Mouse (Mus musculus) adrenal gland, adult (tissue): ENCODE measurements around the gene Trim38.

ENCODE experiments used
- DNase-seq, 2 experiments: peaks; one replicate each; pipeline ENCODE4 v3.0.0; 2022 to 2023; ENCODE audit warnings: low spot score in 1 of 2; ENCODE audit not compliant: inconsistent age in 2 of 2

Trim38 gene

DNA sequence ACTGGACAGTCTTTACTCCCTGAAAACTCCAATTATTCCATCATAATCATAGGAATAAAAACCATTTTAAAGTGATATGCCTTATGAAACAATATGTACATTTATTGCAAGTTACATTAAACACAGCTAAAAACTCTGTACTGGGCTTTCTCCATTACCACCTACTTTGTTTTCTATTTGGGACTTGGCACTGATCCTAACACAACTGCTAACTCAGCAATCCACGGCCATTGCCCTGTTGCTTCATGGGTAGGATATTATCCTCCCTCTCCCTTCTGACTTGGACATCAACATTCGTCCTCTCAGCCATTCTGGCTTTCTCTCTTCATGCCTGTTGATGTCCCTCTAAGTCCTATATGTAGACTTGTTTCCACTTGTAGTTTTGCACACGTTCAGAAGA lies 56.9 kb downstream of the Trim38 start:
- no peak for DNase-seq

DNA sequence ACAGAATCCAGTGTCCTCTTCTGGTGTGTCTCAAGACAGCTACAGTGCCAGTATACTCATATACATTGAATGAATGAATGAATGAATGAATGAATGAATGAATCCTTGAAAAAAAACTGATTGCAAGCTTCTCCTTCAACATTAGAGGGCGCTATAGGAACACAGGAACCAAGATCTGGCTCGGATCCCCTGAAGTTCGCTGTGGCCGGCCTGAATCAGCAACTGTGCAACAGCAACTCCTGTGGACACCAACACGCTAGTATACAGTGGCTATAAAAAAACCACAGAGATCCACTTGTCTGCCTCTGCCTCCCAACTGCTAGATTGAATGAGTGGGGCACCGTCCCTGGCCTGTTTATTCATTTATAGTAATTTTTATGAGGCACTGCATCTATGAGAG lies 63.3 kb downstream of the Trim38 start:
- DNase-seq: peak; percentile 48 to 82

DNA sequence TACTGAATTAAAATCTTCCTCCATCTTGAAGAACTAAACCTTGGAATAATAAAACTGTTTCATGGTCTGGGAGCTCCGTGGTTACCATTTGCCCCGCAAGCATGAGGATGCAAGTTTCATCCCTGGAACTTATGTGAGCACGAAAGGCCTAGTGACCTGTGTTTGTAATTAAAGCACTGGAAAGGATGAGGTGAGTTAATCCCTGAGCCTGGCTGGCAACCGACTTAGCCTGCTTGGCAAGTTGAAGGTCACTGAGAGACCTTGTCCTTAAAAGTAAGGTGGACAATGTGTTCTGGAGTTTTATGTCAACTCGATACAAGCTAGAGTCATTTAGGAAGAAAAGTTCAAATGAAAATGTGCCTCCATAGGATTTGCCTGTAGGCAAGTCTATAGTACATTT lies 65.1 kb downstream of the Trim38 start:
- peak; percentile 27 to 38 for DNase-seq

DNA sequence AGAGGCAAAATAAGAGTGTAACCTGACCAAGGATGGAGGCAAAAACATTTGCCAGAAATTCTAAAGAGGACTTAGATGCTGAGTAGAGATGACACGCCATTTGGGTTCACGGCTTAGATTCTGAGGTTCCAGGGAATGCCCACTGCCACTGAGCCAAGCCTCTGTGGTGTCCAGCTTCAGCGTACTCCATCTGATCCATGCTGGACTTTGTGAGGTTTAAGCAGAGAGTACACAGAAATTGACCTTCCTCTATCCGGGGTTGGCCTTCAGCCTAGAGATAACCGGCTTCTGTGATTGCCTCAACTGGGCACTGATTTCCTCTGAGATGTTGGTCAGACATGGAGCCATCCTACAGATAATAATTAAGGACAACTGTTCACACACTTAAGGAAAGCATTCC lies 66.9 kb downstream of the Trim38 start:
- DNase-seq: peak; percentile 55 to 88

DNA sequence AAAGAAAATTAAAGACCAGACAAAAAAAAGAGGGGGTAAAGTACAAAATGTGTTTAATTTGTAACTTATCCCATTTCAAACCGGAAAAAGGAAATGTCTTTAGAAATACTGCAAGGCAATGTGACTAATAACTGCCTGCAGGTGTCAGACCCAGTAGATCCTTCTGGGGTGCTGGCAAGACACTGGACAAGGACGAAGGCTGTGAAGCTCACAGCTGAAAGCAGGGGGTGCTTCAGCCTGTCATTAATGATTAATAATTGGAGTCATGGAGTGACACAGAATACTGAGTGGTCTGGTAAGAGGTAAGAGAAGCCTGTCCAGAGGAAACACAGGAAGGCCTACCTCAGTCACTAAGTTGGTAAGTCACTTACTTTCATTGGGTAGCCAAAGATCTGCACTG lies 69.6 kb downstream of the Trim38 start, which contains the start of gene Slc17a3:
TSS of gene Slc17a3 (plus strand) at position 127 of the 400 bp plus-strand sequence.
- no peak for DNase-seq
